Mouse (Mus musculus): Measurements from ENCODE around the gene Gm45711.

The Gm45711 gene

GRCm38 (mm10) chr8:104242038-104242644 lies 67.7 kb downstream of the Gm45711 start:
- DNase-seq (ENCODE audit: low read depth, low spot score) = no peak

DNA sequence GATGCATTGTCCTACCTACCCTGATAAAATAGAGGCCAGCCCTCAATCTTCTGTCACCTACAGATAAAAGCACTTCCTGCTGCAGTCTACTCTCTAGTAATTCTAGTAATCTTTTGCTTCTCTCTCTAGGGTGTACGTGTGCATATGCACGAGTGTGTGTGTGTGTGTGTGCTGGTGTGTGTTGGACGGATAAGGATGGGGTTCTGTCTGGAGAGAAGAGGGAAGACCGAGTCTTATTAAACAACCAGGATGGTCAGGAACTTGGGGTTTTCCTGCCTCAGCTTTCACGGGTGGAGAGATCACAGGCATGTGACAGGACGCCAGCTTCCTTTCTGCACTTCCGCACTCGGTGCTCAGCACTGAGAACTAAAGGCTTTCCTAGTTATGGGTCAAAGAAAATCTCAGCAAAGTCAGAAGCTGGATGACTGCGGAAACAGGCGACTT lies 70.4 kb downstream of the Gm45711 start:
- DNase-seq (ENCODE audit: low read depth, low spot score) = no peak

DNA sequence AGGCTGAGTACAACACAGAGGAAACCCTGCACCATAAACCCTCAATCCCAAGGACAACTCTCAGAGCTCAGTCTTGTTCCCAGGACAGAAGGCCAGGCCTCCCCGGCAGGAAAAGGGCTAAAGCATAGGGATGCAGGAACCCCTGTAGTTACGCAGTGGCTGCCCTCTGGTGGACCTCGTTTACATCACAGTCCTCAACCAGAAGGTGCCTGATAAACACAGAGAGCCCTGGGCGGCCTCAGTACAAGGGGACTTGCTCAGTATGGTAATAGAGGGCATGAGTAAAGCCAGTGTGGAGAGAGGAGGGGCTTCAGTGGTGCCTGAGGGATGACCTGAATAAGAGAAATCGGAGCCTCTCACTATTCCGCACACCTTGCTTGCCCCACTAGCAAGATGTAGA lies 75.3 kb downstream of the Gm45711 start:
- DNase-seq (ENCODE audit: low read depth, low spot score) = no peak

GRCm38 (mm10) chr8:104232919-104233318 lies 77.0 kb downstream of the Gm45711 start:
- no peak for DNase-seq (ENCODE audit: low read depth, low spot score)

DNA sequence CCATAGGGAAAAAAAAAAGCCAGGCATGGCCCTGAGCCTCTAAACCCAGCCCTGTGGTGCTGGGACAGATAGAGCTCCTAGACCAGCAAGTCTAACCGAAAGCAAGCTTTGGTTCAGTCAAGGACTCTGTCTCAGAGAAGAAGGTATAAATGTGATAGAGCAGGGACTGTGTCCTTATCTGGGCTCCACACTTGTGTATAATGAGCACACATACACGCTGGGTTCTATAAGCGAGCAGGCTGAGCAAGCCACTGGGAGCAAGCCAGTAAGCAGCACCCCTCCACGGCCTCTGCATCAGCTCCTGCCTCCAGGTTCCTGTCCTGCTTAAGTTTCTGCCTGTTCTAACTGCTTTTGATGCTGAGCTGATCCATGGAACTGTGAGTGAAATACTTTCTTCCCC lies 77.8 kb downstream of the Gm45711 start:
- no peak for DNase-seq (ENCODE audit: low read depth, low spot score)

All from forelimb bud, embryonic 11.5 days (tissue).